Mouse (Mus musculus) stomach, postnatal 0 days (tissue): ENCODE results near the gene Gm9964. TPM values are rescaled to one million over a fixed set of nuclear protein-coding genes. Genes with fewer than 3 reads are reported as not detected.

ENCODE experiments used
- ATAC-seq: fragments of 200-750 bp; cut with Nextera tagmentation; 2 replicates; pipeline ENCODE4 v1.8.0; 2017; ENCODE audit not compliant: low FRiP score, low TSS enrichment
- DNase-seq: peaks from one replicate; pipeline ENCODE4 v3.0.0-alpha.2; 2016; ENCODE audit warnings: low spot score
- H3K27ac ChIP-seq: fragments of 300-500 bp; sonication (generic); replicated peaks from 2 replicates; pipeline ENCODE4 v1.5.1; 2014; ENCODE audit warnings: mild to moderate bottlenecking, control low read depth
- H3K27me3 ChIP-seq: fragments of 300-500 bp; sonication (generic); 2 replicates; pipeline ENCODE4 v1.6.1; 2014; ENCODE audit warnings: low read length; ENCODE audit not compliant: control insufficient read depth, insufficient read depth
- H3K36me3 ChIP-seq: fragments of 300-500 bp; sonication (generic); 2 replicates; pipeline ENCODE4 v1.6.1; 2014; ENCODE audit warnings: low read length, mixed read lengths; ENCODE audit not compliant: control insufficient read depth, insufficient read depth
- H3K4me1 ChIP-seq: fragments of 300-500 bp; sonication (generic); replicated peaks from 2 replicates; pipeline ENCODE4 v1.6.1; 2014; ENCODE audit warnings: antibody characterized with exemption; ENCODE audit not compliant: control insufficient read depth, insufficient read depth
- H3K4me2 ChIP-seq: fragments of 300-500 bp; sonication (generic); replicated peaks from 2 replicates; pipeline ENCODE4 v1.6.1; 2014; ENCODE audit warnings: low read depth, mild to moderate bottlenecking, control low read depth, moderate library complexity
- H3K4me3 ChIP-seq: fragments of 300-500 bp; sonication (generic); 2 replicates; pipeline ENCODE4 v1.5.1; 2014; ENCODE audit warnings: low read depth, low read length, control low read depth
- H3K9ac ChIP-seq: fragments of 300-500 bp; sonication (generic); 2 replicates; pipeline ENCODE4 v1.6.1; 2014; ENCODE audit warnings: mild to moderate bottlenecking, low read length, control low read depth, mixed read lengths
- H3K9me3 ChIP-seq: fragments of 300-500 bp; sonication (generic); 2 replicates; pipeline ENCODE4 v1.6.1; 2016; ENCODE audit warnings: low read length; ENCODE audit not compliant: control insufficient read depth
- CTCF ChIP-seq: IDR thresholded peaks from 2 replicates; pipeline ENCODE4 v1.5.1; 2016; ENCODE audit warnings: antibody characterized with exemption, low read depth, mild to moderate bottlenecking, moderate library complexity
- EP300 ChIP-seq: optimal IDR thresholded peaks from 2 replicates; pipeline ENCODE3; 2016; ENCODE audit warnings: antibody characterized with exemption
- WGBS: fragments of 180-500 bp; shearing (Covaris S2); extraction: QIAGEN DNeasy Blood & Tissue Kit; methylation state at CpG from one replicate; pipeline ENCODE4 v1.1.7; 2014; 5-methylcytosine and 5-hydroxymethylcytosine counted together
- polyA plus RNA-seq: library from polyadenylated mRNA; unstranded; fragments of >200 nt; fragmentation: Nextera tagmentation; extraction: Ambion mirVana; gene quantifications from 2 replicates; pipeline ENCODE4 v1.2.1, GENCODE M21; 2015

Gm9964 gene
- polyA plus RNA-seq, 1 experiment from 2014 or later, result not detected

DNA sequence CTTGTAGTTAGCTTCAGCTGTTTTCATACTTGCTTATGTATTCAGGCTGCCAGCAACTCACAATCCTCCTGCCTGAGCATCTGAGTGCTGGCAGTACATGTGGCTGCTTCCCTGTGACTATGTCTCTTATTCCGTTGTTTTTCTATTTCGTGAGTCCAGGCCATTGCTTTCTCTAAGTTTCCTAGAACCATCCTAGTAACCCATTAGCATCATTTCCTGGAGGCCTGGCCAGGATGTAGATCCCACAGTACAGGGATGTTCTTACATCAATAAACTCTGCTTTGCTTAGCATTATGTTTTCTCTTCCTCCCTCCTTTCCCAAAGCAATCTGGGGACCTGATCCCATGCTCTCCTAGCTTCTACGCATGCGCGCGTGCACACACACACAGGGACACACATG, 38.4 kb upstream of the Gm9964 start:
- Histone ChIP-seq H3K9ac (no peak overlapping the region), H3K27ac (no peak overlapping the region), H3K4me3 (no peak overlapping the region), H3K4me1 (no peaks in the 10 kb centered on the region), H3K4me2 (no peak overlapping the region), H3K9me3 (no peaks in the 10 kb centered on the region), H3K36me3 (no peaks in the 10 kb centered on the region), H3K27me3 (no peaks in the 10 kb centered on the region)
- 89% methylated on average over 6 of the region's 6 CpGs for WGBS
- ATAC-seq (no peak), DNase-seq (no peak)
- no peak for TF ChIP-seq CTCF
- TF ChIP-seq EP300, result no peak

- no peak overlapping the region for H3K4me3 ChIP-seq
- H3K27me3 ChIP-seq, result no peaks in the 10 kb centered on the region
- no peaks in the 10 kb centered on the region; the same call in 1 of the 2 replicates for H3K4me1 ChIP-seq
- no peak overlapping the region for H3K4me2 ChIP-seq
- WGBS, result 97% methylated on average over 1 of the region's 1 CpGs
- no peak overlapping the region for H3K9ac ChIP-seq
- no peaks in the 10 kb centered on the region for H3K36me3 ChIP-seq
- DNase-seq (no peak), ATAC-seq (no peak)
- H3K9me3 ChIP-seq, result no peaks in the 10 kb centered on the region
- H3K27ac ChIP-seq, result no peak overlapping the region
- no peak for TF ChIP-seq CTCF
- no peak for TF ChIP-seq EP300
These were observed 32.9 kb upstream of the Gm9964 start for GRCm38 (mm10) chr11:79329585-79329984.

- 86% methylated on average over 4 of the region's 4 CpGs for WGBS
- no peak for ATAC-seq
These were observed 31.4 kb upstream of the Gm9964 start for GRCm38 (mm10) chr11:79328060-79328459.

GRCm38 (mm10) chr11:79327106-79327505, 30.4 kb upstream of the Gm9964 start:
- Histone ChIP-seq H3K4me1 (no peaks in the 10 kb centered on the region; the same call in 1 of the 2 replicates), H3K4me3 (no peak overlapping the region), H3K27ac (no peak overlapping the region), H3K27me3 (no peaks in the 10 kb centered on the region), H3K9me3 (no peaks in the 10 kb centered on the region), H3K4me2 (no peak overlapping the region), H3K36me3 (no peaks in the 10 kb centered on the region), H3K9ac (no peak overlapping the region)
- DNase-seq, result no peak
- ATAC-seq, result no peak
- 23% methylated on average over 4 of the region's 4 CpGs for WGBS
- TF ChIP-seq EP300 (no peak), CTCF (no peak)

More at GRCm38 (mm10) chr11:79328060-79328459, 31.4 kb upstream of the Gm9964 start:
- Histone ChIP-seq H3K36me3 (no peaks in the 10 kb centered on the region), H3K27me3 (no peaks in the 10 kb centered on the region), H3K27ac (no peak overlapping the region), H3K4me1 (no peaks in the 10 kb centered on the region; the same call in 1 of the 2 replicates), H3K9ac (no peak overlapping the region), H3K9me3 (no peaks in the 10 kb centered on the region), H3K4me3 (no peak overlapping the region), H3K4me2 (no peak overlapping the region)
- no peak for TF ChIP-seq EP300
- no peak for TF ChIP-seq CTCF
- DNase-seq, result no peak

DNA sequence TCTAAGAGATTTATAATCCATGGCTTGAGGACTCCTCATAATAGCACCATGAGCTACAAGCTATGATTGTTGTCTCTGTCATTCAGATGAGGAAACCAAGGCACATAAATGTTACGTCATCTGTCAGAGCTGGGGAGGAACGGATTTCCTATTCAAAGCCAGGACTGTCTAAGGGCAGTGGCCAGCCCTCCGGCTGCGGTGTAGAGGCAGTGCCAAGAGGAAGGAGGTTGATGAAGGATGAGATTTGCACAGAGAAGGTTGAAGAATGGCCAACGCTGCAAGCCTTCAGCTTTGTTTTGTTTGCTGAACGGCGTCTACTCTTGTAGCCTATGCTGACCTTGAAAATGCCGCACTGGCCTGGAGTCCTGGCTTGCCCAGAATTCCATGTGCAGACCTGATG, 29.0 kb upstream of the Gm9964 start:
- no peak for DNase-seq
- H3K4me2 ChIP-seq, result no peak overlapping the region
- TF ChIP-seq EP300 (no peak), CTCF (no peak)

DNA sequence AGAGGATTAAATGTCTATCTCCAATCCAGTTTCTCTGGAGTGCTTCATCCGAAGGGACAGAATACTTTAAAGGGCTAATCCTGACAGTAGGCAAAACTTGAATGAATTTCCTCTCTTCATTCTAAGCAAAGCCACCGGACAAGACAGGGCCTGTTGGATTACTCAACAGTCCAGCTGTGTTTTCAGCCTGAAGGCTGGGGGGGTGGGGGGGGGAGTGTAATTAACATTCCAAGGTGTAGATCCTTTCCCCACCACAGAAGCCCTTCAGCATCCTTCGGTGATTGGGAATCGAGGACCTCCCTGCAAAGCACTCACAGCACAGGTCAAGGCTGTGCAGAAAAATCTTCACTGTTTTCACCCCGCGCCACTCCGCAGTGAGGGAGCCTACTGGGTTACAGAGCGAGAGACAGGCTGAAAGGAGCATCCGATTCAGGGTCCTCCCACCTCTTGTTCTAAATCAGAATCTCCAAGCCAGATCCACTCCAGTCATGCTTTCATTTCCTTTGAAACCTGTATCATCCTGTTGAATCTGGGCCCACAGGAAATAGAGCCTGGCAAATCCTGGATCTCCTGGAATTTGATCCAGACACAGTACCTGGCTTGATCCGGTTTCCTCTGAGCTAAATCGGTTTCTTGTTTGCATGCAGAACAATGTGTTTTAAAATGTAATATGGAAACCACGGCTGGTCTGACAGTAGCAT, 27.4 kb upstream of the Gm9964 start:
- TF ChIP-seq CTCF (no peak), EP300 (no peak)
- no peak overlapping the region for H3K4me2 ChIP-seq
- 58% methylated on average over 12 of the region's 12 CpGs for WGBS

More for the DNA sequence above, 29.0 kb upstream of the Gm9964 start:
- H3K4me3 ChIP-seq, result no peak overlapping the region
- H3K9ac ChIP-seq, result no peak overlapping the region
- H3K27ac ChIP-seq, result no peak overlapping the region
- 76% methylated on average over 8 of the region's 8 CpGs for WGBS
- no peaks in the 10 kb centered on the region; the same call in 1 of the 2 replicates for H3K4me1 ChIP-seq
- H3K36me3 ChIP-seq, result no peaks in the 10 kb centered on the region
- no peaks in the 10 kb centered on the region for H3K27me3 ChIP-seq
- H3K9me3 ChIP-seq, result no peaks in the 10 kb centered on the region
- ATAC-seq, result no peak

More for the DNA sequence above, 27.4 kb upstream of the Gm9964 start:
- no peaks in the 10 kb centered on the region for H3K27me3 ChIP-seq
- ATAC-seq (no peak), DNase-seq (no peak)
- no peaks in the 10 kb centered on the region; the same call in 1 of the 2 replicates for H3K4me1 ChIP-seq
- no peaks in the 10 kb centered on the region for H3K9me3 ChIP-seq
- no peak overlapping the region for H3K27ac ChIP-seq
- no peak overlapping the region for H3K9ac ChIP-seq
- no peaks in the 10 kb centered on the region for H3K36me3 ChIP-seq
- H3K4me3 ChIP-seq, result no peak overlapping the region
